Mouse (Mus musculus) midbrain, embryonic 16.5 days (tissue): Measurements from ENCODE around the gene Zfr. TPM values are rescaled to one million over a fixed set of nuclear protein-coding genes. Genes with fewer than 3 reads are reported as not detected.

ENCODE experiments used
- ATAC-seq: fragments of 200-750 bp; cut with Nextera tagmentation; 2 replicates; pipeline ENCODE4 v1.8.0; 2017; ENCODE audit warnings: moderate TSS enrichment
- H3K27ac ChIP-seq: fragments of 300-500 bp; sonication (generic); 2 replicates; pipeline ENCODE4 v1.5.1; 2014; ENCODE audit warnings: mild to moderate bottlenecking, low read length, mixed read lengths
- H3K27me3 ChIP-seq: fragments of 300-500 bp; sonication (generic); 2 replicates; pipeline ENCODE4 v1.6.1; 2014; ENCODE audit warnings: low read depth, low read length, mixed read lengths; ENCODE audit not compliant: control insufficient read depth, insufficient read depth
- H3K36me3 ChIP-seq: fragments of 300-500 bp; sonication (generic); 2 replicates; pipeline ENCODE4 v1.6.1; 2014; ENCODE audit warnings: mild to moderate bottlenecking, low read length, moderate library complexity, mixed read lengths; ENCODE audit not compliant: control insufficient read depth, insufficient read depth
- H3K4me1 ChIP-seq: fragments of 300-500 bp; sonication (generic); 2 replicates; pipeline ENCODE4 v1.6.1; 2014; ENCODE audit warnings: mild to moderate bottlenecking, low read length, mixed read lengths; ENCODE audit not compliant: control insufficient read depth, insufficient read depth
- H3K4me2 ChIP-seq: fragments of 300-500 bp; sonication (generic); 2 replicates; pipeline ENCODE4 v1.6.1; 2014; ENCODE audit warnings: mild to moderate bottlenecking, low read length, mixed read lengths
- H3K4me3 ChIP-seq: fragments of 300-500 bp; sonication (generic); 2 replicates; pipeline ENCODE4 v1.5.1; 2014; ENCODE audit warnings: low read depth, mild to moderate bottlenecking, low read length, moderate library complexity, mixed read lengths
- H3K9ac ChIP-seq: fragments of 300-500 bp; sonication (generic); 2 replicates; pipeline ENCODE4 v1.6.1; 2014; ENCODE audit warnings: low read depth, low read length, mixed read lengths
- H3K9me3 ChIP-seq: fragments of 300-500 bp; sonication (generic); replicated peaks from 2 replicates; pipeline ENCODE4 v1.6.1; 2014; ENCODE audit warnings: mild to moderate bottlenecking, low read length, mixed read lengths; ENCODE audit not compliant: control insufficient read depth, poor library complexity, severe bottlenecking
- WGBS: fragments of 180-500 bp; shearing (Covaris S2); extraction: QIAGEN DNeasy Blood & Tissue Kit; methylation state at CpG from one replicate; pipeline ENCODE4 v1.1.7; 2014; 5-methylcytosine and 5-hydroxymethylcytosine counted together
- polyA plus RNA-seq: library from polyadenylated mRNA; unstranded; fragments of >200 nt; fragmentation: Nextera tagmentation; extraction: Ambion mirVana; gene quantifications from 2 replicates; pipeline ENCODE4 v1.2.1, GENCODE M21; 2015

Zfr gene
- 161 and 169 TPM in 2 replicates for polyA plus RNA-seq

DNA sequence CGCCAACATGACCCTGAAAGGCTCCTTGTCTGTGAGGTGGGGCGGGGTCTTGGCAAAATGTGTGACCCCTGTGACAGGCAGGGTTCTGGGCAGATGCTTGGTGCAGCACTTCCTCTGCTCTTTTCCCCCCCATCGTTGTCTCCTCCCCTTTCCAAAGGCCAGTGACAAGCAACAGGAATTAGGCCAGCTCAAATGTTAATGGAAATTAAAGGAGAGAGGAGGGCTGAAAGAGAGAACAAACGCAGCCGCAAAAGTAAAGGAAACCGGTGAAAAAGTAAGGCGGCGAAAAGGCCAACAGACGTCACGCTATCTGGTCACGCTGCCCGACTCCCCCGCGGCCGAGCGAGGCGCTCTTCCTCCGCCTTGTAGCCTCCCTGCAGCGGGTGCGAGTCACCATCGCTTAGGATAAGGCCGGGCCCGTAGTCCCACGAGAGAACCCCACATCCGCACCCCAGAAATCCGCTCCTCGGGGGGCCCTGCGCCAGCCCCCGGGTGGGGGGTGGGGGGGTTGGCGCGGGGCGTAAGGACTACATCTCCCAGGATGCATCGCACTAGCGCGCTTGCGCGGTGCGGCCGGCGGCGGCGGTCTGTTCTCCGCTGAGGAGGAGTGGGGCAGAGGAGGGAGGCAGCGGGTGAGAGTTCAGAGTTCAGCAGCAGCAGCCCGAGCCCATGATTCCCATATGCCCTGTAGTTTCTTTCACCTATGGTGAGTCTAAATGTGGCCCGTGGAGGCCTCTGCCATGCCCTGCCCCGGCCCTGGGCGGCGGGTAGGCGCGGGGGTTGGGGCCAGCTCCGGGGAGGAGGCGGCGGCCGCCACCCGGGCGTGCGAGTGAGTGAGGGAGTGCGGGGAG, at the start of gene Zfr:
Zfr (plus strand) TSS at position 590 of the 851 bp plus-strand sequence.
- peak within 1 kb of the TSS; percentile 96 for H3K27ac ChIP-seq
- peak within 1 kb of the TSS; percentile 96 for H3K4me3 ChIP-seq
- no peaks in the 10 kb centered on the region for H3K36me3 ChIP-seq
- peak; percentile 96 for ATAC-seq
- peak within 1 kb of the TSS; percentile 99 for H3K9ac ChIP-seq
- WGBS: under 1% methylated on average over 45 of the region's 59 CpGs
- no peaks in the 10 kb centered on the region for H3K27me3 ChIP-seq
- H3K9me3 ChIP-seq: no peaks in the 10 kb centered on the region
- H3K4me2 ChIP-seq: peak within 1 kb of the TSS; percentile 91
- H3K4me1 ChIP-seq: peaks cover 20% of the 10 kb centered on the region

DNA sequence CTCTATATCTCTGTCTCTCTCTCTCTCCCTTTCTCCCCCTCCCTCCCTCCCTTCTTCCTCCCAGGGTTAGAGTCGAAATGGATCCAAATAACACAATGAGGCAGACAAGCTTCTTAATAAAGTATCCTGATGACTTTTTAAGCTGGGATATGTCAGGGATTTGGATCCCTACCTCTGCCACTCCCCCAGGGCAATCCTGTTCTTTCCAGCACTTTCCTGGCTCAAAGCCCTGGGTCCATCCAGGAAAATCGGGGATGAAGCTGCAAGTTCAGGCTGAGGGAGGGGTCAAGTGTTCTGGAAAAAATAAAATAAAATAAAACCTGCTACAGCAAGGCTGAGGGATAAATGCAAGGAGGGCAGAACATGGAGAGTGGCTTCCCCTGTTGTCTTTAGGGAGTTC, 49.7 kb upstream of the Zfr start:
- Histone ChIP-seq H3K9me3 (no peaks in the 10 kb centered on the region), H3K4me2 (no peak overlapping the region), H3K4me1 (no peaks in the 10 kb centered on the region), H3K4me3 (no peak overlapping the region), H3K36me3 (no peaks in the 10 kb centered on the region), H3K27me3 (no peaks in the 10 kb centered on the region), H3K27ac (no peak overlapping the region), H3K9ac (no peak overlapping the region)
- ATAC-seq: no peak
- WGBS: 43% methylated on average over 2 of the region's 2 CpGs

DNA sequence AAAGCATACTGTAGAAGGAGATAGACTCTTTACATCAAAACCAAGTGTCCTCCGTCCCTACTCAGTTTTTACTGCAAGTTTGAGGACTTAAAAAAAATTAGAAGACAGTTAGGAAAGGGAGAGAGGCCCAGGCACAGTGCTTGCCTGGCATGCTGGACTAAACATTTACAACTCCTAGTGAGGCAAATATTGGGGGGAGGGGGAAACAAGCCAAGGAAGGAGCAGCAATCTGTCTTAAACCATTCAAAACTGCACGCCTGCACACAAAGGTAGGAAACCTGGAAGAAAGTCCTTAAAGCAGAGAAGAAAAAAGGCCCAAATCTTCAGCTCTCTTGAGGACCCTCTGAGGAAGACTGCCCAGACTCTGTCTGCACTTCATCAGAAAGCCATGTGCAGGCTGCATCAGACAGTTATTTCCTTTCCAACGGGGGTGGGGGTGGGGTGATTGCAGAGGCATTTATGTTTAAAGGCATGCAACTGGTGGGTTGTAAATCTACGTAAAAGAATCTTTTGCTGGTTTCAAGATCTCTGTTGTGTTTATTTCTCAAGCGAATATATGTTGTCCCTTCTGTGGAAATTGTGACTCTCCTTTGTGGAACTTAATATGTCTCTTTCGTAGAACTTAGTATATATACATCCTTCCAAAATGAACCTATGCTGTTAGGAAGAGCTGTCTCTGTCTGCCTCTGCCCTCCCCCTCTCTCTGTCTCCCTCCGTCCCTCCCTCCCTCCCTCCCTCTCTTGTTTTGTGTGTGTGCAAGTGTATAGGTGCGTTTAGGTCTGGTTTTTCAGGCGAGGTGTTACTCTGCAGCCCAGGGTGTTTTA, 49.0 kb upstream of the Zfr start:
- H3K36me3 ChIP-seq: no peaks in the 10 kb centered on the region
- no peak for ATAC-seq
- H3K4me3 ChIP-seq: no peak overlapping the region
- H3K4me2 ChIP-seq: no peak overlapping the region
- no peaks in the 10 kb centered on the region for H3K27me3 ChIP-seq
- no peak overlapping the region for H3K9ac ChIP-seq
- no peaks in the 10 kb centered on the region for H3K4me1 ChIP-seq
- H3K9me3 ChIP-seq: no peaks in the 10 kb centered on the region
- 70% methylated on average over 9 of the region's 9 CpGs for WGBS
- H3K27ac ChIP-seq: no peak overlapping the region

DNA sequence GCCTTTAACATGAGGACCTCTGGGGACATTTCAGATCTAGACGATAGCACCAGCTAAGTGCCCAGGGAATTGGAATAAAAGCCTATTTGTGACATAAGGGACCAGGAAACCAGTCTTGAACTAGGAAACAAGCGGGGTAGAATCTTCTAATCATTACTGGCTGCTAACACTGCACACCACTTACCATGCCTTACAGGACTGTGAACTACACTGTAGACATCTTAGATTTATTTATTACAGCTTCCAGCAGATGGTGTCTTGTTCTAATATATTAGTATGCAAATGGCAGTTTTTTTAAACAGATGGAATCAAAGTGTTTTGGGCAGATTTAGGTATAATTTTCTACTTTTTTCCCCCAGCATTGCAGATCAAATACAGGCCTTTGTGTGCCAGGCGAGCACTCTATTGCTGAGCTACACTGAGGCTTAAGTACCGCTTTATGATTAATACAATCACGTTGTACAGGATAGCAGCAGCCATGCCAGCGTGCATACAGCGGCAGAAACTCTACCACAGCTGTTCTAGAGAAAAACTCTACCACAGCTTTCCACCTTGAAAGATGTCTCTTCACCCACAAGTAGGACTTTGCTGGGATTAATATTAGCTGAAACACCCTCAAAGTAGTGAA, 44.8 kb upstream of the Zfr start:
- 83% methylated on average over 7 of the region's 7 CpGs for WGBS
- no peak for ATAC-seq

DNA sequence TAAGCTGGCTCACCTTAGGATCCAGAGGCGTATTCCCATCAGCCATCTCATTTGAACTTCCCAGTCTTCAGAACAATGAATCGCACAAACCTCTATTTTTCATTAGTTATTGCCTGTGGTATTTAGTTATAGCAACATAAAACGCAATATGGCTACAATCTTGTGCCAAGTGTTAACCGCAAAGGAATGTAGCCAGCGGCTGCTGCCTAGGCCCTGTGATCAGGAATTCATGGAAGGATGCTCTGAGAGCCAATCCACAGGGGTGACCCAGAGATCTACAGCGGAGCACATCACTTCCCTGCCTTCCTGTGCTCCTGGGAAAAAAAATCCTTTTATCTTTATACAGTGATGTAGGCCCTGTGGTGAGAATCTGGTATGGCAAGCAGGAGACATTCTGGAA, 43.2 kb upstream of the Zfr start:
- H3K36me3 ChIP-seq: no peaks in the 10 kb centered on the region
- H3K4me1 ChIP-seq: no peaks in the 10 kb centered on the region
- H3K27me3 ChIP-seq: no peaks in the 10 kb centered on the region
- H3K9me3 ChIP-seq: no peaks in the 10 kb centered on the region
- WGBS: 85% methylated on average over 6 of the region's 6 CpGs
- ATAC-seq: no peak
- H3K4me3 ChIP-seq: no peak overlapping the region
- H3K9ac ChIP-seq: no peak overlapping the region
- H3K27ac ChIP-seq: no peak overlapping the region
- no peak overlapping the region for H3K4me2 ChIP-seq

More for the DNA sequence above, 44.8 kb upstream of the Zfr start:
- H3K9ac ChIP-seq: no peak overlapping the region
- H3K27ac ChIP-seq: no peak overlapping the region
- H3K4me1 ChIP-seq: no peaks in the 10 kb centered on the region
- no peak overlapping the region for H3K4me3 ChIP-seq
- H3K9me3 ChIP-seq: no peaks in the 10 kb centered on the region
- H3K4me2 ChIP-seq: no peak overlapping the region
- H3K36me3 ChIP-seq: no peaks in the 10 kb centered on the region
- no peaks in the 10 kb centered on the region for H3K27me3 ChIP-seq

DNA sequence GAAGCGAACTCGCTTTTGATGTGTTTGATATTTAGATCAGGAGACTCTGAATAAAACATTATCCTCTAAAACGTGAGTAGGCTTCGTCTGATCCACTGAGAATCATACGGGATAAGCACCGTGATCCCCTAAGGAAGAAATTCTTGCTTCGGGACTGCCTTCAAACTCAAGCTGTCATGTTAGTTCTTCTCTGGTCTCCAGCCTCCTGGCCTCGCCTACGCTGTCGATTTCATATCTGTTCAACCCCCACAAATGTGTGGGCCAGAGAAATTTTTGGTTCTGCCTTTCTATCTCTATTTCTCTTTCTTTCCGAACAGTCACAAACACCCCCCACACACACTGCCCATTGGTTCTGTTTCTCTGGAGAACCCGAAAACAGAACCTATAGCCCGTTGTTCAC, 35.3 kb upstream of the Zfr start:
- Histone ChIP-seq H3K4me1 (no peaks in the 10 kb centered on the region), H3K27me3 (no peaks in the 10 kb centered on the region), H3K36me3 (no peaks in the 10 kb centered on the region), H3K9me3 (no peaks in the 10 kb centered on the region), H3K4me3 (no peak overlapping the region), H3K9ac (no peak overlapping the region), H3K27ac (no peak overlapping the region), H3K4me2 (no peak overlapping the region)
- no peak for ATAC-seq
- 77% methylated on average over 13 of the region's 13 CpGs for WGBS

DNA sequence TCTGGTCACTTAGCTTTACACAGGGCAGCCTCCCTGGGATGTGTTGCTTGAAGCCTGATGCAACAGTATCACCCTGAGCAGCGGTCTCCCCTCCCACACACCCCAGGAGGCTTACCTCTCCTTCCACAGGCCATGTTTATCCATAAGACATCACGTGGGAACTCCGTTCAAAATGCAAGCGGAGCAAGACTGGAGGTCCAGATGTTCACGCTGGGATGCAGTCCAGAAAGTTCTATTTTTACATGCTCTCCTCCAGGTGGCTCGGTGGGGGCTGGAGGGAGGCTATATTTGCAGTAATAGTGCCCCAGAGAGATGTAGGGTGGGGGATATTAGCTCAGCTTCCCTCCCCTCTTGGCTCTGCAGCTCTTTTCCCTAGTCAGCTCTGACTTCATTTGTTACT, 33.5 kb upstream of the Zfr start:
- Histone ChIP-seq H3K4me2 (no peak overlapping the region), H3K9ac (no peak overlapping the region), H3K36me3 (no peaks in the 10 kb centered on the region), H3K27ac (no peak overlapping the region), H3K4me3 (no peak overlapping the region), H3K27me3 (no peaks in the 10 kb centered on the region), H3K9me3 (no peaks in the 10 kb centered on the region), H3K4me1 (no peaks in the 10 kb centered on the region)
- ATAC-seq: peak; percentile 63
- WGBS: 72% methylated on average over 6 of the region's 6 CpGs

DNA sequence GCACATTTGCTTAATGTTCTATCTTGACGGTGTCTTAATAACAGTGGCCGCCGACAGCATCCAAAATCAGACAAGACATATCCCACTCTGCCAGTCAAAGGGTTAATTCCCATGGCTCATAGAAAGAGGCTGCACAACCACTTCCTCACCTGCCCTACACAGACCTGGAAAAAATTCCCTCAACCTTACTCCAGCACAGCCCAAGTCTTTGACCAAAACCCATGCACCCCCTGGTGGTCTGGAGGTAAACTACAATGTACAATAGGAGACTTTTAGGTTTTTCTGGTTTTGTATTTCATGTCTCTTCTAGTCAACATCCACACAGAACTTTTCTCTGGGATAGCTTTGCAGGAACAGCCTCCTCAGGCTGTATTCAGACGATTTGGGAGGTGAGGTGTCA, 32.8 kb upstream of the Zfr start:
- H3K4me3 ChIP-seq: no peak overlapping the region
- no peaks in the 10 kb centered on the region for H3K27me3 ChIP-seq
- H3K9ac ChIP-seq: no peak overlapping the region
- H3K36me3 ChIP-seq: no peaks in the 10 kb centered on the region
- ATAC-seq: 0 out of 2 replicates have a peak, but pooled peaks have one; percentile 50
- no peak overlapping the region for H3K4me2 ChIP-seq
- H3K9me3 ChIP-seq: no peaks in the 10 kb centered on the region
- H3K27ac ChIP-seq: no peak overlapping the region
- no peaks in the 10 kb centered on the region for H3K4me1 ChIP-seq
- 83% methylated on average over 4 of the region's 4 CpGs for WGBS
